Mouse (Mus musculus): ENCODE results near the gene Nup107.
"Not testable (repeated sequence)": the region's sequence is repeated elsewhere in the genome, so short reads cannot be mapped to it uniquely, and the experiment has no call there.

The Nup107 gene

DNA sequence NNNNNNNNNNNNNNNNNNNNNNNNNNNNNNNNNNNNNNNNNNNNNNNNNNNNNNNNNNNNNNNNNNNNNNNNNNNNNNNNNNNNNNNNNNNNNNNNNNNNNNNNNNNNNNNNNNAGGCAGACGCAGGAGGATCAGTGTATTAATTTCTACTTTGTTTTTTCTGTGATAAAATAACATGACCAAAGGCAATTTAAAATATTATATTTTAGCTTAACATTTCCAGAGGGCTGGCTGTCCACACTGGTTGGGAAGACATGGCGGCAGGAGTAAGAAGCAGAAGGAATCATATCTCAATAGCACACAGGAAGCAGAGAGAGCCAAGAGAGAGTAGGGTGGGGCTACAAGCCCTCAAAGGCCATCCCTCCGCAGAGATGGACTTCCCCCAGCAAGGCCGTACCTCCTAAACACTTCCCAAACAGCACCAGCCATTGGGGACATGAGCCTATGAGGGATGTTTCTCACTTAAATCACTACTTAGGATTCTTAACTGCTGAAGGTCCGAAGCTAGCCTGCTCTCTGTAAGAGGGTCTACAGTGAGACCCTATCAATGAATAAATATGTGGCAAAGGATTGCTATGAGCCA, 68.3 kb downstream of the Nup107 start:
- DNase-seq (ENCODE audit: low read depth, low spot score), result no peak

DNA sequence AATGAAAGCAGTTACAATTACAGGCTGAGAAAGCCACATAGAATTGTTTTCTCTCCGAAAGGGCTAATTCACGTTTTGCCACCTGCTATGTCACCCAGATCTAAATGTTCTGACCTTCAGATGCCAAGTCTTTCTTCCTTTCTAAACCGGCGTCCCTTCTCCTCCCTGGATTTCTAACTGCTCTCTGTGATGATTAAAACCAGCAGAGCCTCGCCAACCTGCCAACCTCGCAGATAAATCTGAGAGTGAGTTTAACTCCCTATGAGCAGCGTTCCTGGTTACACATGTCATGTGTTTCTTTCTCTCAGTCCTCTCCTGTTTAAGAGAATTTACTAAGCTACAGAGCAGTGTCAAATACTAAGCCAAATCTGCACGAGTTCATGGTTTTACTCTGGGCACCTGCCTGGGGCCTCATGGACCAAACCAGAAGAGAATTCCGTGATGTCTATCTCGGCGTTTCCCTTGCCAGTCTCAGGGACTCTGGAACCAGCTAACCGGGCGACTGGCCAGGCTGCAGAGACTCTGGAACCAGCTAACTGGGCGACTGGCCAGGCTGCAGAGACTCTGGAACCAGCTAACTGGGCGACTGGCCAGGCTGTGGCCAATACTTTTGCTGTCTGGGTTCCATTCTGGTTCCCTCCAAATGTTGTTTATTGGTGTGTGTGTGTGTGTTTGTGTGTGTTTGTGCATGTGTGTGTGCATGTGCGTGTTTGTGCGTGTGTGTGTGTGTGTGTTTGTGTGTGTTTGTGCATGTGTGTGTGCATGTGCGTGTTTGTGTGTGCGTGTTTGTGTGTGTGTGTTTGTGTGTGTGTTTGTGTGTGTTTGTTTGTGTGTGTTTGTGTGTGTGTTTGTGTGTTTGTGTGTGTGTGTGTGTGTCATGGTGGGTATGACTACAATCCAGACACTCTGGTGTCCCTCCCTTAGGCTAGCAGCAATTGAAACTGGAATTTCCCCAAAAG, 74.1 kb downstream of the Nup107 start:
- no peak for DNase-seq (ENCODE audit: low read depth, low spot score)

DNA sequence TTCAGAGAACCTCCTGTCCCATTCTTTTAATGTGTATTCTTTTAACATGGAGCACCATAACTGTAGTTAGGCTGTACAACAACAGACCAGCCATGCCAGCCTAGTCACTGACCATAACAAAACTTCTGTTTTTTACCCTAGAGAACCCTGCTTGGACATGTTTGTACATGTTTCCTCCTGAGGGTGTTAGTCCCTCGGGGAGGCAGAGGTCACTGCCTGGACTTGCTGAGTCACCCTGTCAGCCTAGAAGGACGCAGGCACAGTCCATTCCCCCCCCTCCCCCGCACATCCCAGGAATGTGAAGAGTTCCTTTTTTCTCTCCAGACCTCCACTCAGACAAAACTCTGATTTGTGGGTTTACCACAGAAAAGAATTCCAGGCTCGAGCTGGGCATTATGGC, 74.9 kb downstream of the Nup107 start:
- no peak for DNase-seq (ENCODE audit: low read depth, low spot score)

DNA sequence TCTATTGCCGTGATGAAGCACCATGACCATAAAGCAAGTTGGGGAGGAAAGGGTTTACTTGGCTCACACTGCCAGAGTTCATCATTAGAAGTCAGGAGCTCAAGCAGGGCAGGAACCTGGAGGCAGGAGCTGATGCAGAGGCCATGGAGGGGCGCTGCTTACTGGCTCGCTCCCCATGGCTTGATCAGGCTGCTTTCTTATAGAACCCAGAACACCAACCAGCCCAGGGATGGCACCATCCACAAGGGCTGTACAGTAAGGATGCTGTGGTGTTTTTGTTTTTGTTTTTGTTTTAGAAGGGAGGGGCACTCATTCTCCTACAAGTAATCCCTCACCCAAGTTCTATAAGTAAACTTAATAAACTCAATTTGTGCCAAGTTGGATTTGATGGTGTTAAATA, 75.8 kb downstream of the Nup107 start:
- DNase-seq (ENCODE audit: low read depth, low spot score), result no peak

- not testable (repeated sequence) for DNase-seq (ENCODE audit: low read depth, low spot score)
Observed at GRCm38 (mm10) chr10:117715654-117716053, 76.9 kb downstream of the Nup107 start.

GRCm38 (mm10) chr10:117714928-117715500, 77.5 kb downstream of the Nup107 start:
- DNase-seq (ENCODE audit: low read depth, low spot score), result no peak

DNA sequence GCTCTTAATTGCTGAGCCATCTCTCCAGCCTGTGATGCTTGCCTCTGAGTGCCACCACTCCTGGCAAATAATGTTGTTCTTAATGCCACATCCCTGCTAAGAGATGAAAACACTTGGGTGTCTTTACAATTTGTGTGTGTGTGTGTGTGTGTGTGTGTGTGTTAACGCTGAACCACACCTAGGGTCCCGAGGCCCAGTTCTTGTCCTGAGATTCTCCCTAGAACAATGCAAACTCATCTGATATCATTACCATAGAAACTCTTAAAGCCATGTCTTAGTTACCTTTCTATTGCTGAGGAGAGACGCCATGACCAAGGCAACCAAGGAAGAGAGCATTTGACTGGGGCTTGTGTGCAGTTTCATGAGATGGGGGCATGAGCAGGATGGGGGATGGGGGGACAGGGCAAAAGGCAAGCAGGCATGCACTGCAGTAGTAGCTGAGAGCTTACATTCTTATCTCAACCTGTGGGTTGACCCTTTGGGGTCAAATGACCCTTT, 78.4 kb downstream of the Nup107 start:
- DNase-seq (ENCODE audit: low read depth, low spot score), result no peak

DNA sequence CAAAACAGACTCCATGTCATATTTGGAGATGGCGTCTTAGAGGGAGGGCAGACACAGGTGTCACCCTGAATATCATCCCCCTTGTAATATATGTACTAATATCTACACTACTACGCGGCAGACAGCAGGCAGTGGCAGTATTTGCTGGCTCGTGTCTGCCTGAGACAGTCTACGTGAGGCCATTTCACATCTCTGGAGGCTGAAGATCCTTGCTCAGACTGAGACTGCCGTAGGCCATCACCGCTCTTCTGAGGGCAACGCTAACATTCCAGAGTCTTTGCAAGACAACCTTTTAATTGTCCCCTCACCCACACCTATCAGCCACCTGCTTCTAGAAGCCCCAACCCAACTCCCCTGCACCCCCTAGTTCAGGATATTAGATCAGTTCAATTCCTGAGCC, 79.0 kb downstream of the Nup107 start:
- DNase-seq (ENCODE audit: low read depth, low spot score), result no peak

- no peak for DNase-seq (ENCODE audit: low read depth, low spot score)
Observed at GRCm38 (mm10) chr10:117712871-117713270, 79.6 kb downstream of the Nup107 start.

DNA sequence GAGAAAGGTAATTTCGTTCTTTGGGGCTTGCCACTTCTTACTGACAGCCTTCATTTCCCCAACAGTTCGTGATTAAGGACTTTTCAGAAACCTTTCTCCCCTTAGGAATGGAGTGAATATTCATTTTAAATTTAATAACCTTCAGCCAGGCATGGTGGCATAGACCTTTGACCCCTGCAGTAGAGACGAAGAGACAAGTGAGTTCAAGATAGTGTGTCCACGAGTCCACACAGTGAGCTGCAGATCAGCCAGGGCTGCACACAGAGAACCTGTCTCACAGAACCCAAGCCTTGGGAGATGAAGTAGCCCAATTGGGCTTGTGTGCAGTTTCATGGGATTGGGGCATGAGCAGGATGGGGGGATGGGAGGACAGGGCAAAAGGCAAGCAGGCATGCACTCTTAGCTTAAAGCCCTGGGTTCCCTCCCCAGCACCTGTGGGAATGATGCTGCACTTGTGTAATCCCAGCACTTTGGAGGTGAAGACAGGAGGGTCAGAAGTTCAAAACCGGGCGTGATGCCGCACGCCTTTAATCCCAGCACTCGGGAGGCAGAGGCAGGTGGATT, 80.2 kb downstream of the Nup107 start:
- no peak for DNase-seq (ENCODE audit: low read depth, low spot score)

- DNase-seq (ENCODE audit: low read depth, low spot score), result no peak
Observed at GRCm38 (mm10) chr10:117711408-117711807, 81.1 kb downstream of the Nup107 start.

DNA sequence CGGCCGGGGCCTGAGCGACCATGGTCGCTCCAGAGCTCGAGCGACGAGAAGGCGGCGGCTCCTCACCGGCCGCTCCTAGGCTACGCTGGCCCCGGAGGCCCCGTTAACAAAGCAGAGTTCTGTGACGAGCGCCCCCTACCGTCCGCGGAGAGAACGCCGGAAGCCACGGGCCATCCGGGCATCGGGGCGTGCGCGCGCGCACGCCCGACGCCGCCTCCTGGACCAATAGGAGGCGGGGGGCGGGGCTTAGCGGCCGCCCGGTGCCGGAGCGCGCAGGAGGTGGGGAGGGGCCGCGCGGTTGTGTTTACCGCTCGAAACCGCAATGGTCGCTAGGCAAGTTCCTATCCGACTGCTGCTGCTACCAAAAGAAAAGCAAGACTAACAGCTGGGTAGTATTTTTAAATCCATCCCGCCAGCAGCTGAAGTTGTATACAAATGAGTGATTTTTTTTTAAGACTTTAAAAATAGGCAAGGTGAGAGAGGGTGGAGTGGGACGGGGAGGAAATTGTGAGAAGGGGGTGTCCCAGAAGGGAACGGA, 81.8 kb downstream of the Nup107 start, which contains the start of gene Mdm2:
Gene Mdm2, minus strand, starts transcription at position 155 of the 538 bp plus-strand sequence.
- peak; percentile 97 for DNase-seq (ENCODE audit: low read depth, low spot score)

- peak; percentile 79 for DNase-seq (ENCODE audit: low read depth, low spot score)
Observed at GRCm38 (mm10) chr10:117709930-117710603, 82.4 kb downstream of the Nup107 start.

- DNase-seq (ENCODE audit: low read depth, low spot score), result peak; percentile 48
Observed at GRCm38 (mm10) chr10:117709326-117709830, 83.1 kb downstream of the Nup107 start.

DNA sequence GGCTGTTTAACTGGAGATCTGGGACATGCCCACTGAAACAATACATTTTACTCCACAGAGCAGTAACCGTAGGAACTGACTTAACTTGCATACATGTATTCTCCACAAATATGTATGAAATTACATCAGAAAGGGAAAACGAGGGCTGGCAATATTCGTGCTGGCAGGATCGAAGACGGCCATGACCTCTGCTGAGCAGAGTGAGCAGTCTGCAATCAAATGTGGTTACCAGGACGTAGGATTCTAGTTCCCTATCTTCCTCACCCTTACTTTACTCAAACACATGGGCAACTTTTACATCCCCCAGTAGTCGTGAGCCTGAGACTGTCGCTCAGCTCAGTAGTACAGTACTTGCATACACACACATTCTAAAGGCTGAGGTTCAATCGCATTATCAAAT, 83.6 kb downstream of the Nup107 start:
- DNase-seq (ENCODE audit: low read depth, low spot score), result no peak

- no peak for DNase-seq (ENCODE audit: low read depth, low spot score)
Observed at GRCm38 (mm10) chr10:117708376-117708775, 84.1 kb downstream of the Nup107 start.

DNA sequence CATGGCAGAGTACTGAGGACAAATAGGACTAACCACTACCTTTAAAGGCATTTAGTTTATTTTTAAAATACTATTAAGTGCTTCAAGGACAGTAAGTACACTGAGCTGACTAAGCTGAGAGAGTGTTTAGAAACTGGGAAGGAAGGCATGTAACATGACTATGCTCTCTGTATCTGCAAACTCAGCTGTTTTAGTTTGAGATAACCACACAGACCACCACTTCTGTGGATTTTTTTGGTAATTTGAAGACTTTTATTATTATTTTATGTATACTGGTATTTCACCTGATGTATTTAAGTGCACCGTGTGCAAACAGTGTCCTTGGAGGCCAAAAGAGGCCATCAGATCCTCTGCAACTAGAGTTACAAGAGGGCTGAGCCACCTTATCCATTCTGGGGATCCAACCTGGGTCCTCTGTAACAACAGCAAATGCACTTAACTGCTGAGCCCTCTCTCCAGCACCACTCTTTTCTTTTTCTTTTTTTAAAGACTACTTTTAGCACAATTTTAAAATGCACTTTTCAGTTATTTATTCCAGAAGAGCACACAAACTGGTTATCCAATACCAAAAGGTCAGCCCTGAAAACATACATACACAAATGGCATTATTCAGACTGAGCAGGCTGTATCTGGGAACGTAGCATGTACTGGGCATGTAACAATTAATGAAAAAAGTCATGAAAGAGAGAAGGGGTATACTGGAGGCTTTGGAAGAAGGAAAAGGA, 85.2 kb downstream of the Nup107 start:
- no peak for DNase-seq (ENCODE audit: low read depth, low spot score)

DNA sequence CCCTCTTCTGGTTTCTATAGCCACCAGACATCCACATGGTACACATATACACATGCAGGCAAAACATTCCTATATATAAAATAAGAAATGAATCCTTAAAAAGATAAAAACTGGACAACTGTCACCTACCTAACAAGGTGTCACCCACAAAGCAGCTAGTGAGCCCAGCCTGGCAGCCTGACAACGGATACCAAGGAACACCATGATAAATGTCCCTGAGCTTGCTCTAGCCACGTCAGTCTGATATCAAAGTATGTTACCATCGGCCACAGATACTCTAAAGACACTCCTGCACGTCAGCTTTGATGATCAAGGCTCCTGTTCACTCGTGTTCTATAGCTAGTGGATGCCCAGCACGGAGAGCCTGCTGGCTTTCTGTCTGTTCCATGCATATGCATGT, 86.1 kb downstream of the Nup107 start:
- DNase-seq (ENCODE audit: low read depth, low spot score), result no peak

DNA sequence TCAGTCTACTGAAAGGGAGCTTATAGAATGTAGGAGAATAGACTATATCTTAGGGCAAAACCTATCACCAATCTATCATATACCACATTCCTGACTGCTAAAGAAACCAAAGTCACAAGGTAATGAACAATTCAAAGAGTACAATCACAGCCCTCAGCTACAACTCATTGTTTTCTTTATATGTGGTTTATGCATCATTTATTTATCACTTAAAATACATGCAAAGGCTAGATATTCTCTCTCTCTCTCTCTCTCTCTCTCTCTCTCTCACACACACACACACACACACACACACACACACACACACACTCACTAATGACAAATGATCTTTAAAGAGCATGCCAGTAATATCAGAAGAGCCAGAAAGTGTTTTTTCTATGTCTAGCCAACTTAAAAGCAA, 86.7 kb downstream of the Nup107 start:
- DNase-seq (ENCODE audit: low read depth, low spot score), result no peak

DNA sequence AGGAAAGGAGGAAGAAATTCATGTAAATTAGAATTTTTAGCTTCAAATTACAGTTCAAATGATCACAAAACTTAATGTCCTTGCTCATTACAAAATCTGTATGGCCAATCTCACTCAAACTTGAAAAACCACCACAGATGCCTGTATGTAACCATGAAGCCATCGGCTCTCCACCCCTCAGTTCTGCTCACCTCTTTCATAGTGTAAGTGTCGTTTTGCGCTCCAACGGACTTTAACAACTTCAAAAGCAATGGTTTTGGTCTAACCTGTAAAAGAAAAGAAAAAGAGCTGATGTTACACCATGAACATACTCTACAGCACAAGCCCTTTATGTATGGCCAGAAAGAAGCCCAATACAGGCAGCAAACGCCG, 87.6 kb downstream of the Nup107 start:
- DNase-seq (ENCODE audit: low read depth, low spot score), result no peak
